Mouse (Mus musculus): ENCODE measurements at regions not wholly inside any gene's neighbourhood (a gene's known extent, or its start where the extent isn't known, plus 50 kb on each side); places are given as distances from the start of the nearest gene placed in this dataset.

GRCm38 (mm10) chr11:20887044-20887443 is 56.2 kb upstream of the Lgalsl start:
- TF ChIP-seq CTCF (IDR thresholded peaks at IDR 0.05; ENCODE audit: control insufficient read depth, insufficient read depth, low read length) (no peak), POLR2A (IDR thresholded peaks at IDR 0.05; ENCODE audit: borderline replicate concordance, control insufficient read depth, low read depth, low read length) (no peak)

Measured in bone marrow, adult 2 months (tissue).